Mouse (Mus musculus): Measurements from ENCODE around the gene Krt86. TPM values are rescaled to one million over a fixed set of nuclear protein-coding genes. Genes with fewer than 3 reads are reported as not detected.

The Krt86 gene
- polyA plus RNA-seq, 1 experiment = not detected

DNA sequence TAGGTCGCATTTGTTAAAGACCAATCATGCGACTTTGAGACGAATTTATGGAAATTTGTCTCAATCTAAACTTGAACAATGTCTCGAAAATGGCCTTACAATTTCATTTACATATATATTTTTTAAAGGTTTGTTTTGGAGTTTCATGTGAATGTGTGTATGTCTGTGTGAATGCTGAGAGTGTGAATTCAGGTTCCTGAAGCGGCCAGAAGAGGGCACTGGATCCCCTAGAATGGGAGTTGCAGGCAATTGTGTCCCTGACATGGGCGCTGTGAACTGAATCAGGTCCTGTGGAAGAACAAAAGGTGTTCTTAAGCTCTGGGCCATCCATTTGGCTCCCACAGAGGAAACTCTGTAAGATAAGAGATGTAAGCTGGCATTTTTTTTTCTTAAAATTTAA, 17.4 kb upstream of the Krt86 start:
- H3K4me3 ChIP-seq = no peak overlapping the region
- H3K36me3 ChIP-seq (ENCODE audit: control insufficient read depth, insufficient read depth) = no peaks in the 10 kb centered on the region
- H3K27me3 ChIP-seq (ENCODE audit: control insufficient read depth, insufficient read depth, insufficient read length) = no peaks in the 10 kb centered on the region
- H3K4me2 ChIP-seq (ENCODE audit: low read depth) = no peak overlapping the region
- no peaks in the 10 kb centered on the region for H3K79me2 ChIP-seq (ENCODE audit: control insufficient read depth, insufficient read depth)
- no peak for TF ChIP-seq REST (IDR thresholded peaks at IDR 0.05; ENCODE audit: insufficient read depth, insufficient read length)
- no peak for TF ChIP-seq USF1 (IDR thresholded peaks at IDR 0.05; ENCODE audit: low read depth)
- TF ChIP-seq CEBPB (IDR thresholded peaks at IDR 0.05; ENCODE audit: insufficient read depth, poor library complexity, severe bottlenecking) = no peak
- TF ChIP-seq MYOD1 (IDR thresholded peaks at IDR 0.05; ENCODE audit: control insufficient read depth in 1 of 3, insufficient read length in 2 of 3, low read depth in 2 of 3) = no peak
- TF ChIP-seq TCF12 (IDR thresholded peaks at IDR 0.05; ENCODE audit: insufficient read depth, poor library complexity, severe bottlenecking) = no peak
- TF ChIP-seq TCF3 (IDR thresholded peaks at IDR 0.05; ENCODE audit: insufficient read length, low read depth) = no peak
- no peak for TF ChIP-seq POLR2A (IDR thresholded peaks at IDR 0.05; ENCODE audit: insufficient read length, low read depth)
- no peak for TF ChIP-seq POLR2AphosphoS2 (IDR thresholded peaks at IDR 0.05; ENCODE audit: insufficient read length, low read depth)
- TF ChIP-seq E2F4 (IDR thresholded peaks at IDR 0.05; ENCODE audit: insufficient read depth) = no peak
- TF ChIP-seq MAX (IDR thresholded peaks at IDR 0.05; ENCODE audit: low read depth) = no peak
- TF ChIP-seq MYOG (IDR thresholded peaks at IDR 0.05; ENCODE audit: control insufficient read depth in 1 of 3, insufficient read depth in 1 of 3, insufficient read length in 2 of 3, low read depth in 2 of 3) = no peak
- TF ChIP-seq SRF (IDR thresholded peaks at IDR 0.05; ENCODE audit: control insufficient read depth, insufficient read length, low read depth) = no peak
- H3ac ChIP-seq (ENCODE audit: control insufficient read depth, insufficient read length) = no peak overlapping the region

- Histone ChIP-seq H3K27me3 (ENCODE audit: control insufficient read depth, insufficient read depth, insufficient read length) (peaks cover 23% of the 10 kb centered on the region), H3K4me2 (ENCODE audit: low read depth) (no peak overlapping the region), H3K36me3 (ENCODE audit: control insufficient read depth, insufficient read depth) (no peaks in the 10 kb centered on the region), H3K79me2 (ENCODE audit: control insufficient read depth, insufficient read depth) (no peaks in the 10 kb centered on the region), H3ac (ENCODE audit: control insufficient read depth, insufficient read length) (no peak overlapping the region), H3K4me3 (no peak overlapping the region)
- TF ChIP-seq TCF12 (IDR thresholded peaks at IDR 0.05; ENCODE audit: insufficient read depth, poor library complexity, severe bottlenecking) = no peak
- TF ChIP-seq SRF (IDR thresholded peaks at IDR 0.05; ENCODE audit: control insufficient read depth, insufficient read length, low read depth) = no peak
- no peak for TF ChIP-seq POLR2A (IDR thresholded peaks at IDR 0.05; ENCODE audit: insufficient read length, low read depth)
- no peak for TF ChIP-seq CEBPB (IDR thresholded peaks at IDR 0.05; ENCODE audit: insufficient read depth, poor library complexity, severe bottlenecking)
- TF ChIP-seq MYOG (IDR thresholded peaks at IDR 0.05; ENCODE audit: control insufficient read depth in 1 of 3, insufficient read depth in 1 of 3, insufficient read length in 2 of 3, low read depth in 2 of 3) = no peak
- TF ChIP-seq REST (IDR thresholded peaks at IDR 0.05; ENCODE audit: insufficient read depth, insufficient read length) = no peak
- no peak for TF ChIP-seq E2F4 (IDR thresholded peaks at IDR 0.05; ENCODE audit: insufficient read depth)
- no peak for TF ChIP-seq MAX (IDR thresholded peaks at IDR 0.05; ENCODE audit: low read depth)
Observed at GRCm38 (mm10) chr15:101458361-101458930, 14.8 kb upstream of the Krt86 start.

GRCm38 (mm10) chr15:101459283-101459682, 14.0 kb upstream of the Krt86 start:
- Histone ChIP-seq H3K79me2 (ENCODE audit: control insufficient read depth, insufficient read depth) (no peaks in the 10 kb centered on the region), H3K27me3 (ENCODE audit: control insufficient read depth, insufficient read depth, insufficient read length) (peaks cover 28% of the 10 kb centered on the region), H3K36me3 (ENCODE audit: control insufficient read depth, insufficient read depth) (no peaks in the 10 kb centered on the region), H3K4me2 (ENCODE audit: low read depth) (no peak overlapping the region), H3ac (ENCODE audit: control insufficient read depth, insufficient read length) (no peak overlapping the region), H3K4me3 (no peak overlapping the region)
- TF ChIP-seq USF1 (IDR thresholded peaks at IDR 0.05; ENCODE audit: low read depth) = no peak
- no peak for TF ChIP-seq E2F4 (IDR thresholded peaks at IDR 0.05; ENCODE audit: insufficient read depth)
- TF ChIP-seq SRF (IDR thresholded peaks at IDR 0.05; ENCODE audit: control insufficient read depth, insufficient read length, low read depth) = no peak

GRCm38 (mm10) chr15:101463651-101464050, 9.6 kb upstream of the Krt86 start, which contains the start of gene Krt81:
Gene Krt81, minus strand, starts transcription at chr15:101463751.
- Histone ChIP-seq H3K79me2 (ENCODE audit: control insufficient read depth, insufficient read depth) (no peaks in the 10 kb centered on the region), H3K27me3 (ENCODE audit: control insufficient read depth, insufficient read depth, insufficient read length) (peaks cover 34% of the 10 kb centered on the region), H3K36me3 (ENCODE audit: control insufficient read depth, insufficient read depth) (no peaks in the 10 kb centered on the region), H3K4me3 (no peak within 1 kb of the TSS), H3ac (ENCODE audit: control insufficient read depth, insufficient read length) (no peak within 1 kb of the TSS), H3K4me2 (ENCODE audit: low read depth) (no peak within 1 kb of the TSS)
- no peak for TF ChIP-seq REST (IDR thresholded peaks at IDR 0.05; ENCODE audit: insufficient read depth, insufficient read length)
- TF ChIP-seq MAX (IDR thresholded peaks at IDR 0.05; ENCODE audit: low read depth) = no peak
- no peak for TF ChIP-seq MYOG (IDR thresholded peaks at IDR 0.05; ENCODE audit: control insufficient read depth in 1 of 3, insufficient read depth in 1 of 3, insufficient read length in 2 of 3, low read depth in 2 of 3)
- TF ChIP-seq POLR2AphosphoS2 (IDR thresholded peaks at IDR 0.05; ENCODE audit: insufficient read length, low read depth) = no peak
- TF ChIP-seq CEBPB (IDR thresholded peaks at IDR 0.05; ENCODE audit: insufficient read depth, poor library complexity, severe bottlenecking) = no peak
- TF ChIP-seq TCF12 (IDR thresholded peaks at IDR 0.05; ENCODE audit: insufficient read depth, poor library complexity, severe bottlenecking) = no peak
- no peak for TF ChIP-seq TCF3 (IDR thresholded peaks at IDR 0.05; ENCODE audit: insufficient read length, low read depth)
- no peak for TF ChIP-seq E2F4 (IDR thresholded peaks at IDR 0.05; ENCODE audit: insufficient read depth)
- TF ChIP-seq USF1 (IDR thresholded peaks at IDR 0.05; ENCODE audit: low read depth) = no peak
- TF ChIP-seq MYOD1 (IDR thresholded peaks at IDR 0.05; ENCODE audit: control insufficient read depth in 1 of 3, insufficient read length in 2 of 3, low read depth in 2 of 3) = no peak
- TF ChIP-seq POLR2A (IDR thresholded peaks at IDR 0.05; ENCODE audit: insufficient read length, low read depth) = no peak
- no peak for TF ChIP-seq SRF (IDR thresholded peaks at IDR 0.05; ENCODE audit: control insufficient read depth, insufficient read length, low read depth)

DNA sequence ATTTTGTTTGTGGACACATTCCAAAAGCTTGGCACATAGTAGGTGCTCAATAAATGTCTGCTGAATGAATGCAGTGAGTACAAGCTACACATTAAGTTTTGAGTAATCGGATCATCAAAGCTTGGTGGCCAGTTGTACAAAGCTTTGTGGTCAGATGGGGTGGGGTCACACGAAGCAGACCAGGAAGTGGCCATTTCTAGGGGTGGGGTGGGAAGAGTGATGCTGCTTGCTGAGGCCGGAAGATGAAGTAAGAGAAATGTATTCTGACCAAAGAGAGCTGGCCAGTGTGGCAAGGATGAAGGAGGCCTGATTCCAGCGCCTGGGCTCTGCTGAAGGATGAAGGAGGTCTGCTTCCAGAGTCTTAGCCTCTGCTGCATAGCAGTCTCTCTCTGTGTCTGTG, 4.2 kb upstream of the Krt86 start:
- Histone ChIP-seq H3K4me2 (ENCODE audit: low read depth) (no peak overlapping the region), H3K4me3 (no peak overlapping the region), H3K27me3 (ENCODE audit: control insufficient read depth, insufficient read depth, insufficient read length) (peaks cover 6% of the 10 kb centered on the region), H3ac (ENCODE audit: control insufficient read depth, insufficient read length) (no peak overlapping the region), H3K79me2 (ENCODE audit: control insufficient read depth, insufficient read depth) (no peaks in the 10 kb centered on the region), H3K36me3 (ENCODE audit: control insufficient read depth, insufficient read depth) (no peaks in the 10 kb centered on the region)
- TF ChIP-seq E2F4 (IDR thresholded peaks at IDR 0.05; ENCODE audit: insufficient read depth) = no peak
- TF ChIP-seq TCF3 (IDR thresholded peaks at IDR 0.05; ENCODE audit: insufficient read length, low read depth) = no peak
- TF ChIP-seq CEBPB (IDR thresholded peaks at IDR 0.05; ENCODE audit: insufficient read depth, poor library complexity, severe bottlenecking) = no peak
- no peak for TF ChIP-seq REST (IDR thresholded peaks at IDR 0.05; ENCODE audit: insufficient read depth, insufficient read length)
- TF ChIP-seq MYOG (IDR thresholded peaks at IDR 0.05; ENCODE audit: control insufficient read depth in 1 of 3, insufficient read depth in 1 of 3, insufficient read length in 2 of 3, low read depth in 2 of 3) = no peak
- TF ChIP-seq USF1 (IDR thresholded peaks at IDR 0.05; ENCODE audit: low read depth) = no peak
- TF ChIP-seq MYOD1 (IDR thresholded peaks at IDR 0.05; ENCODE audit: control insufficient read depth in 1 of 3, insufficient read length in 2 of 3, low read depth in 2 of 3) = no peak
- TF ChIP-seq SRF (IDR thresholded peaks at IDR 0.05; ENCODE audit: control insufficient read depth, insufficient read length, low read depth) = no peak
- TF ChIP-seq TCF12 (IDR thresholded peaks at IDR 0.05; ENCODE audit: insufficient read depth, poor library complexity, severe bottlenecking) = no peak
- TF ChIP-seq POLR2A (IDR thresholded peaks at IDR 0.05; ENCODE audit: insufficient read length, low read depth) = no peak
- TF ChIP-seq MAX (IDR thresholded peaks at IDR 0.05; ENCODE audit: low read depth) = no peak
- TF ChIP-seq POLR2AphosphoS2 (IDR thresholded peaks at IDR 0.05; ENCODE audit: insufficient read length, low read depth) = no peak

Measured in myocyte (in vitro differentiated cells).